Mouse (Mus musculus) kidney, adult 2 months (tissue): ENCODE results near the gene Trip13. TPM values are rescaled to one million over a fixed set of nuclear protein-coding genes. Genes with fewer than 3 reads are reported as not detected.
A peak's percentile ranks its signal among the peaks of the same experiment; 100 is the strongest.

Experiments used
- DNase-seq: peaks from one replicate; pipeline ENCODE4 v3.0.0; 2021
- H3K27ac ChIP-seq: fragments of 200-500 bp; 2 replicates; pipeline ENCODE4 v1.5.1; 2012; ENCODE audit warnings: low read depth, low read length, control low read depth, inconsistent platforms; ENCODE audit not compliant: insufficient read depth
- H3K27me3 ChIP-seq: fragments of 200-500 bp; replicated peaks from 2 replicates; pipeline ENCODE4 v1.6.1; 2012; ENCODE audit warnings: mild to moderate bottlenecking, moderate library complexity, low read length, inconsistent platforms; ENCODE audit not compliant: control insufficient read depth, insufficient read depth
- H3K36me3 ChIP-seq: fragments of 200-500 bp; 2 replicates; pipeline ENCODE4 v1.6.1; 2012; ENCODE audit warnings: mild to moderate bottlenecking, moderate library complexity, low read length, inconsistent platforms; ENCODE audit not compliant: control insufficient read depth, insufficient read depth
- H3K4me1 ChIP-seq: fragments of 200-500 bp; 2 replicates; pipeline ENCODE4 v1.6.1; 2011; ENCODE audit warnings: low read length; ENCODE audit not compliant: control insufficient read depth, insufficient read depth
- H3K4me3 ChIP-seq: fragments of 200-500 bp; 2 replicates; pipeline ENCODE4 v1.5.1; 2011; ENCODE audit warnings: mild to moderate bottlenecking, low read depth, low read length, control low read depth; ENCODE audit not compliant: insufficient read depth
- CTCF ChIP-seq: fragments of 200-500 bp; conservative IDR thresholded peaks from 2 replicates; pipeline ENCODE4 v1.5.1; 2011; ENCODE audit warnings: low read depth, mild to moderate bottlenecking, control low read depth, low read length, moderate library complexity, mixed read lengths; ENCODE audit not compliant: insufficient read depth, insufficient read length
- POLR2A ChIP-seq: fragments of 200-500 bp; IDR thresholded peaks from one replicate; pipeline ENCODE4 v1.6.1; 2011; ENCODE audit warnings: low read depth, low read length, control low read depth
- WGBS: fragments of 180-500 bp; shearing (Covaris S2); methylation state at CpG from one replicate; pipeline ENCODE4 v1.1.7; 2018; 5-methylcytosine and 5-hydroxymethylcytosine counted together
- polyA plus RNA-seq: library from polyadenylated mRNA; depleted of rRNA; stranded (reverse); fragments of >200 nt; gene quantifications from 2 replicates; pipeline ENCODE4 v1.2.3, GENCODE M21; 2012; rRNA removed

Trip13 gene
- 0.22 and 0.25 TPM in 2 replicates for polyA plus RNA-seq

- Histone ChIP-seq H3K36me3 (no peaks in the 10 kb centered on the region), H3K27me3 (no peaks in the 10 kb centered on the region), H3K4me3 (peak within 1 kb of the TSS; percentile 96), H3K4me1 (0 out of 2 replicates have a peak, but pooled peaks cover 7% of the 10 kb centered on the region), H3K27ac (peak within 1 kb of the TSS; percentile 93)
- peak; percentile 94 for DNase-seq
- no peak for TF ChIP-seq CTCF
- peak; percentile 23 for TF ChIP-seq POLR2A
- 2% methylated on average over 81 of the region's 82 CpGs for WGBS
Measured at GRCm38 (mm10) chr13:73937321-73938176, at the start of gene Trip13, which contains the start of gene Brd9. Gene Trip13, minus strand, starts transcription at chr13:73937784. Gene Brd9, plus strand, starts transcription at chr13:73937811.

- Histone ChIP-seq H3K4me1 (no peaks in the 10 kb centered on the region), H3K27ac (no peak overlapping the region), H3K4me3 (no peak overlapping the region), H3K36me3 (no peaks in the 10 kb centered on the region), H3K27me3 (no peaks in the 10 kb centered on the region)
- no peak for DNase-seq
- WGBS = 88% methylated on average over 5 of the region's 5 CpGs
- TF ChIP-seq POLR2A (no peak), CTCF (no peak)
Measured at GRCm38 (mm10) chr13:73976935-73977334, 39.4 kb upstream of the Trip13 start.

GRCm38 (mm10) chr13:73974523-73974922, 36.9 kb upstream of the Trip13 start:
- 89% methylated on average over 3 of the region's 3 CpGs for WGBS
- Histone ChIP-seq H3K4me1 (peaks cover 3% of the 10 kb centered on the region; the same call in 1 of the 2 replicates), H3K36me3 (no peaks in the 10 kb centered on the region), H3K27ac (no peak overlapping the region), H3K27me3 (no peaks in the 10 kb centered on the region), H3K4me3 (no peak overlapping the region)
- no peak for DNase-seq
- TF ChIP-seq CTCF = no peak
- TF ChIP-seq POLR2A = no peak

GRCm38 (mm10) chr13:73970545-73971448, 33.2 kb upstream of the Trip13 start:
- Histone ChIP-seq H3K36me3 (no peaks in the 10 kb centered on the region), H3K4me3 (peak overlapping the region; percentile 4; the same call in 1 of the 2 replicates), H3K4me1 (peaks cover 3% of the 10 kb centered on the region; the same call in 1 of the 2 replicates), H3K27me3 (no peaks in the 10 kb centered on the region), H3K27ac (peak overlapping the region; percentile 73)
- DNase-seq = peak; percentile 91
- TF ChIP-seq POLR2A (no peak), CTCF (peak; percentile 85)
- WGBS = 9% methylated on average over 12 of the region's 12 CpGs

GRCm38 (mm10) chr13:73963551-73963950, 26.0 kb upstream of the Trip13 start, which contains the start of gene Zdhhc11:
Gene Zdhhc11, plus strand, starts transcription at chr13:73963851.
- no peak for TF ChIP-seq POLR2A
- no peak for TF ChIP-seq CTCF
- no peak within 1 kb of the TSS for H3K4me3 ChIP-seq
- H3K27ac ChIP-seq = no peak within 1 kb of the TSS
- DNase-seq = no peak
- WGBS = 77% methylated on average over 5 of the region's 5 CpGs
- no peaks in the 10 kb centered on the region for H3K4me1 ChIP-seq
- H3K27me3 ChIP-seq = no peaks in the 10 kb centered on the region
- peaks cover 2% of the 10 kb centered on the region for H3K36me3 ChIP-seq

GRCm38 (mm10) chr13:73961177-73961576, 23.6 kb upstream of the Trip13 start:
- H3K27ac ChIP-seq = no peak overlapping the region
- no peak for DNase-seq
- H3K36me3 ChIP-seq = peaks cover 3% of the 10 kb centered on the region
- TF ChIP-seq CTCF (peak; percentile 36; the same call in 1 of the 2 replicates), POLR2A (no peak)
- H3K4me1 ChIP-seq = no peaks in the 10 kb centered on the region
- 84% methylated on average over 4 of the region's 4 CpGs for WGBS
- H3K27me3 ChIP-seq = no peaks in the 10 kb centered on the region
- no peak overlapping the region for H3K4me3 ChIP-seq
